Mouse (Mus musculus): ENCODE measurements around the gene Hoxb9. TPM values are rescaled to one million over a fixed set of nuclear protein-coding genes. Genes with fewer than 3 reads are reported as not detected.

The Hoxb9 gene
- polyA plus RNA-seq, 1 experiment from 2014 or later = 0.06 TPM

DNA sequence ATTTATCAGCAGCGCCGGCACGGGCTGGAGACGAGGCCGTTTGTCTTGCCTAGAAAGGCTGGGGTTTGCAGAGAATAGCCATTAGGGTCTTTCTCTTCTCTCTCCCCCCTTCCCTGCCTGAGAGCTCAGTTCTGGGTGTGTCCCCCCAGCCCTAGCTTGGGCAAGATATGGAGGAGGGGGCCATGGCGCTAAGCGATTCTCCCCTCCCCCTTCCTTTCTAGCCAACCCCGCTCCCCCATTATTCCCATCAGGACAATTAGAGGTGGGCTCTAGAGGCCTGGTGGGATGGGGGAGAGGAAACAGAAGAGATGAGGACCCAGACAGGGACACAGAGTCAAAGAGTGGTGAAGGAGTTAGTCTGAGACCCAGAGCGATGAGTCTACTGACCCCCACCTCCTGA, 16.2 kb downstream of the Hoxb9 start:
- Histone ChIP-seq H3K9ac (no peak overlapping the region), H3K4me3 (0 out of 2 replicates have a peak overlapping the region, but pooled peaks have one; percentile 15), H3K4me1 (replicated peaks) (peaks cover 30% of the 10 kb centered on the region), H3K36me3 (no peaks in the 10 kb centered on the region), H3K27me3 (replicated peaks) (peaks cover 97% of the 10 kb centered on the region), H3K27ac (ENCODE audit: poor library complexity, severe bottlenecking) (no peak overlapping the region), H3K4me2 (no peak overlapping the region), H3K9me3 (replicated peaks) (no peaks in the 10 kb centered on the region)
- ATAC-seq (ENCODE audit: insufficient number of reproducible peaks, low FRiP score) = no peak
- WGBS = 2% methylated on average over 9 of the region's 9 CpGs

DNA sequence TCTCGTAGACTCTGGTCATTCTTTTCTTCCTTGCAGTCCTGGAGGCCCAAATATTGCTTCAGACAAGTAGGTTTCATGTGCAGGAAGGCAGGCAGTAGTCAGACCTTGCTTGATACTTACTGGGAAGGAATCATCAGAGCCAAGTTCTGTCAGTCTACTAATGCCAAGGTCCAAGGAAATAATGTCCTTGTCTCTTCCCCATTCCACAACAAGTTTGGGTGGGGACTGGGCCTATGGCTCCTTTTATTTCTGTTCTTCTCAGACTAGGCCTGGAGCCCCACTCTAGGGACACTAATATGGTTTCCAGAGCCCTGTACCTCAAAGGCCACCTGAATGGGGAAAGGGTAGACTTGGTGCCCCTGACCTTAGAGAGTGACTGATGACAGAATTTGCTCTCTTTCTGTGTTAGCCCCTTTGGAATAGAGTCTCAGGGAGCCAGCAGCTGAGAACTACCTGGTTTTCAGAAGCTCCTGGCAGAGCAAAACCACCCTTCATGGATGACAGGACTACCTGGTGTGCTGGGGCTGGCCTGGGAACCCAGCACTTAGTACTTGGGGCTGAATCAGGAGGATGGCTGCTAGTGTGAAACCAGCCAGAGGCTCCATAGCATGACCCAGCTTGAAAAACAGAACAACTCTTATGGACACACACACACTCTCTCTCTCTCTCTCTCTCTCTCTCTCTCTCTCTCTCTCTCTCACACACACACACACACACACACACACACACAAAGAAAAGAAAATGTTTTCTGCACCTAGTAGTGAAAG, 17.4 kb downstream of the Hoxb9 start:
- Histone ChIP-seq H3K4me3 (no peak overlapping the region), H3K9me3 (replicated peaks) (no peaks in the 10 kb centered on the region), H3K9ac (no peak overlapping the region), H3K27ac (ENCODE audit: poor library complexity, severe bottlenecking) (no peak overlapping the region), H3K4me1 (replicated peaks) (peaks cover 30% of the 10 kb centered on the region), H3K27me3 (replicated peaks) (peaks cover 97% of the 10 kb centered on the region), H3K4me2 (no peak overlapping the region), H3K36me3 (no peaks in the 10 kb centered on the region)
- no peak for ATAC-seq (ENCODE audit: insufficient number of reproducible peaks, low FRiP score)
- WGBS = 8% methylated on average over 1 of the region's 1 CpGs

DNA sequence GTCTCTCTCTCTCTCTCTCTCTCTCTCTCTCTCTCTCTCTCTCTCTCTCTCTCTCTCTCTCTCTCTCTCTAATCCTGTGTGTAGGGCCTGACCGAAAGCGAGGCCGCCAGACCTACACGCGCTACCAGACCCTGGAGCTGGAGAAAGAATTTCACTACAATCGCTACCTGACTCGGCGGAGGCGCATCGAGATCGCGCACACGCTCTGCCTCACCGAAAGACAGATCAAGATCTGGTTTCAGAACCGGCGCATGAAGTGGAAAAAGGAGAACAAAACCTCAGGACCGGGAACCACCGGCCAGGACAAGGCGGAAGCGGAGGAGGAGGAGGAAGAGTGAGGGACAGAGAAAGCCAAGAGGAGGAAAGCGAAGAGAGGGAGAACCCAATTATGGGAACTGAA, 18.0 kb downstream of the Hoxb9 start:
- Histone ChIP-seq H3K4me3 (no peak overlapping the region), H3K27ac (ENCODE audit: poor library complexity, severe bottlenecking) (no peak overlapping the region), H3K9ac (no peak overlapping the region), H3K4me2 (no peak overlapping the region), H3K9me3 (replicated peaks) (no peaks in the 10 kb centered on the region), H3K27me3 (replicated peaks) (peaks cover 97% of the 10 kb centered on the region), H3K36me3 (no peaks in the 10 kb centered on the region), H3K4me1 (replicated peaks) (peaks cover 23% of the 10 kb centered on the region)
- whole genome bisulfite sequencing = 3% methylated on average over 21 of the region's 21 CpGs
- ATAC-seq (ENCODE audit: insufficient number of reproducible peaks, low FRiP score) = no peak

DNA sequence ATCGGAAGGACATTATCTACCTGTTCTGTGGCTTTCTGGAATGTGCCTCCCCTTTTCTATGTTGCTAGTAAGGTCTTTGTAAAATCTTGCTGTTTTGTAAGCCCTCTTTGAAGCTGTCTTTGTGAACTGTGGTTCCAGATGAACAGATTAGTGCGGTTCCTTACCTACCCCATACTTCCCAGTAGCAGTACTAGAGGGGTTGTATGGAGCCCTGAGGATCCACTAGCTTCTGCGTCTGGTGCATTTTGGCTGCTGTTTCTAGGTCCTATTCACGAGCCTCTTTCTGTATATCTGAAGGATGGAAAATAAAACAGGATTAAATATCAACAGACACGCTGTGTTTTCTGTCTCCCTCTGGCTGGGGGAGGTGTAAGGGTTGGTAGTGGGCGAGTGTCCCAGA, 18.6 kb downstream of the Hoxb9 start:
- Histone ChIP-seq H3K36me3 (no peaks in the 10 kb centered on the region), H3K4me1 (replicated peaks) (peaks cover 20% of the 10 kb centered on the region), H3K9ac (no peak overlapping the region), H3K27ac (ENCODE audit: poor library complexity, severe bottlenecking) (no peak overlapping the region), H3K27me3 (replicated peaks) (peaks cover 97% of the 10 kb centered on the region), H3K4me2 (no peak overlapping the region), H3K9me3 (replicated peaks) (no peaks in the 10 kb centered on the region), H3K4me3 (no peak overlapping the region)
- 10% methylated on average over 6 of the region's 6 CpGs for WGBS
- no peak for ATAC-seq (ENCODE audit: insufficient number of reproducible peaks, low FRiP score)

DNA sequence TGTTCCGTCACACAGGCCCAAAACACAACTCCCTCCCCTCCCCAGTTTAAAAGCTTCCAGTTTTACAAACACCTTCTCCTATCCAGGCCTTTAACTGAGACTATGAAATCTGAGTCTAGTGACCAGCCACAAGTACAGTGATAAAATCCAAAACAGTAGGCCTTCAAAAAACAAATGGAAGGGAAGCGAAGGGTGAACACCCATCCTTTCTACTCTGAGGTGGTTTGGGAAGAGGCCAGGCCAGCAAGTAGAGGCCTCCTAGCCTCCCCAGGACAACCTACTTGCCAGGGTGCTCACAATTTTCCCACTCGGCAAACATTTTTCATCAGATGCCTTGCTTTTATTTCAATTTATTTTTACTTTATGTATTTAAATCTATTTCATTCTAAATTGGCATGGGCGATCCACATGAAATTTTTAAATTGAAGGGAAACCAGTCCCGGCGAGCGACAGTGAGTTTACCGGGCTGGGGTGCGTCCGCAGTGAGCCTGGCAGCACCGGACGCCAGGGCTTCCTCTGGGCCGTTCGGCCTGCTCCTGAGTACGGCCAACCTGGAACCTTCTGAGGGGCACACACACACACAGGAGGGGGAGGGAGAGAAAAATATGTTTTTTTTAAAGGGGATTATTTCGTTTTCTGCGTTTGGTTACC, 19.6 kb downstream of the Hoxb9 start:
- no peak overlapping the region for H3K9ac ChIP-seq
- no peak overlapping the region for H3K4me3 ChIP-seq
- H3K27ac ChIP-seq (ENCODE audit: poor library complexity, severe bottlenecking) = no peak overlapping the region
- H3K4me2 ChIP-seq = no peak overlapping the region
- 5% methylated on average over 17 of the region's 17 CpGs for WGBS
- ATAC-seq (ENCODE audit: insufficient number of reproducible peaks, low FRiP score) = no peak
- peaks cover 96% of the 10 kb centered on the region for H3K27me3 ChIP-seq (replicated peaks)
- peaks cover 17% of the 10 kb centered on the region for H3K4me1 ChIP-seq (replicated peaks)
- no peaks in the 10 kb centered on the region for H3K9me3 ChIP-seq (replicated peaks)
- H3K36me3 ChIP-seq = no peaks in the 10 kb centered on the region

DNA sequence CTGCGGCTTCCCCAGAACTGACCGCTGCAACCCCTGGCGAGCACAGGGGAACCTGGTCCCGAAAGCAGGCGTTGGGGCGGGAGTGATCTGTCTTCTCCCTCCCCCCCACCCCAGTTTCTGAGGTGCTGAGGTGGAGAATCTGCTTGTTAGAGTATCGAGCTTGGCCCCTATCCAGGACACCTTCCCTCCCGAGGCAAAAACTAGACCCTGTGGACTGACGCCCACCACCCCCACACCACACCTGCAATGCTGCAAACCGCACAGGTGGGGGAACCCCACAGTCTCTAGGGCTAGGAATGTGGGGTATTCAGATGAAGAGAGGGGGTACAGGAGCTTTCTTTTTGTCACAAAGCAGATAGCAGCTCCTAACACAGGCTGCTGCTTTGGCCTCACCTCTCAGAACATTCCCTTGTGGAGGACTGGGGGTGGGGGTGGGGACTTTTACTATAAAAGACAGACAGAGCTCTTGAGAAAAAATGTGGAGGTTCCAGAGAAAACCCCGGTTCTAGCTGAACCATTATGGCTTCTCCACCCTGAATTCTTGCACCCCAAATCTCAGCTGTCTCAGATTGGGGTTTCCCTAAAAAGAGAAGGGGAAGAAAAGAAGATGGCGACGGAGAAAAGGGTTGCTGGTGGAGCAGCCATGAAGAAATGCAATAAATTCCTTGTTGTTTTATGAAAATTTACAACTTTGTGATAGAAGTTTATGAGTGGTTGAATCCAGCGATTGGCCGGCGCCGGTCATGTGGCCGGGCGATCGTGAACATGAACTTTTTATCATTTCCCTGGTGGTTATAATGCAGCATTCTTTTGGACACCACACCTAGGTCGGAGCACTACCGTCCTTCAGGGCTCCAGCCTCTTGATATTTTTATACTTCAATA, 20.7 kb downstream of the Hoxb9 start, which contains the start of gene Hoxb6:
TSS of gene Hoxb6 (plus strand) at position 796 of the 884 bp plus-strand sequence.
- 2% methylated on average over 22 of the region's 22 CpGs for WGBS
- ATAC-seq (ENCODE audit: insufficient number of reproducible peaks, low FRiP score) = no peak
- H3K9me3 ChIP-seq (replicated peaks) = no peaks in the 10 kb centered on the region
- no peak within 1 kb of the TSS for H3K4me3 ChIP-seq
- no peak within 1 kb of the TSS for H3K4me2 ChIP-seq
- H3K9ac ChIP-seq = no peak within 1 kb of the TSS
- H3K27ac ChIP-seq (ENCODE audit: poor library complexity, severe bottlenecking) = no peak within 1 kb of the TSS
- H3K36me3 ChIP-seq = no peaks in the 10 kb centered on the region
- H3K4me1 ChIP-seq (replicated peaks) = peaks cover 8% of the 10 kb centered on the region
- peaks cover 96% of the 10 kb centered on the region for H3K27me3 ChIP-seq (replicated peaks)

DNA sequence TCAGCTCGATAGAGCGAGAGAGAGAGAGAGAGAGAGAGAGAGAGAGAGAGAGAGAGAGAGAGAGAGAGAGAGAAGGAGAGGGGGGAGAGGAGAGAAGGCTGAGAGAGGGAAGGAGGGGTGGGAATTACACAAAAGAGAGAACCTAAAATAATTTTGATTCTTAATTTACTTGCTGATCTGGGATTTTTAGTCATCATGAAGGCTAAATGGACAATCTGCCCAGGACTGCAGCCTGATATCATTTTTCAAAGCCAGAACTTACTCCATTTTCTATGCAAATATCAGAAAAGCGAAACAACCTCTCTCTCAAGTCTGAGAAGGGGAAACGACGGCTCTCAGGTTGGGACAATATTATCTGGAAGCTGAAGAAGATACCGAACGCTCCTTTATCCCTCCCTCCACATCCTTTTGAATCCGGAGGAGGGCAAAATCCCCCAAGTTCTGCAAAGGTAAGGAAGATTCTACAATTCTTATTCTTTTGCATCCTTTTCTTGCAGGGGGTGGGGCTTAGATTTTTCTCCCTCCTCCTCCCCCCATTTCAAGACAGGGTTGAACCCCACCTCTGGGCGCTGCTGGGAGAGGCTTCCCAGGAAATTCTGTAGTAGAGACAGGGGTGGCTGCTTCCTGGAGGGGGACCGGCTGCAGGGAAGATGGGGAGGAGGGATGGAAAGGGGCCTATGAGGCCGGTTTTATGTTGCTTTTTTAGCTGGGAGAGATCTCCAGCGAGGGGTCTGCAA, 21.5 kb downstream of the Hoxb9 start:
- Histone ChIP-seq H3K9me3 (replicated peaks) (no peaks in the 10 kb centered on the region), H3K4me3 (no peak overlapping the region), H3K36me3 (no peaks in the 10 kb centered on the region), H3K27ac (ENCODE audit: poor library complexity, severe bottlenecking) (no peak overlapping the region), H3K4me1 (replicated peaks) (0 out of 2 replicates have a peak, but pooled peaks cover 4% of the 10 kb centered on the region), H3K27me3 (replicated peaks) (peaks cover 96% of the 10 kb centered on the region), H3K4me2 (no peak overlapping the region), H3K9ac (no peak overlapping the region)
- no peak for ATAC-seq (ENCODE audit: insufficient number of reproducible peaks, low FRiP score)
- under 1% methylated on average over 12 of the region's 12 CpGs for WGBS

DNA sequence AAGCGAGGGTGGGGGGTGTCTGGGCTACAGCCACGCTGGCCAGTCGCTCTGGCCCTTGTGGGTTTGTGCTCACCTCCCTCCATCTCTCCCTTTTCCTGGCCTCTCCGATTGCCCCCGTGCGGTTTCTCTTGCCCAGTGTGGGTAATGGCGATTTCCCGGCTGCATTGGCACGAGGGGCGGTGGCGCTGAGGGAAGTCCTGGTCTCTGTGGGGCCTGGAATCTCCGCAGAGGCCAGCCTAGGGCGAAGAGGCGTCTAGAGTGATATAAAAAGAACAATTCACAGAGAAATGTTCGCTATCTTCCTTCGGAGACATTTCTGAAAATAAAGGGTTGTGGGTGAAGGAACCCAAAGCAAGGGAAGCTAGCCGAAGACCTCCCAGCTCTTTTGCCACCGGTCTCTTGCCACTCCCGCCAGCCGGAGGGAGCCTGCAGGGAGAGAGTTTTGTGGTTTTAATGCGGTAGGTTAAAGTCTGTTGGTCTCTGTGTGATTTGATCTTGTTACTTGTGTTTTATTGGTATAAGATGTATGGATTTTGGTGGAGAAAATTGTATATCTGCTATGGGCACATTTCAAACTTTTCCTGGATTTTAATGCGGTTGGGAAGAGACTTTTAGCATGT, 22.2 kb downstream of the Hoxb9 start:
- H3K4me2 ChIP-seq = no peak overlapping the region
- no peak overlapping the region for H3K9ac ChIP-seq
- under 1% methylated on average over 22 of the region's 22 CpGs for WGBS
- peaks cover 96% of the 10 kb centered on the region for H3K27me3 ChIP-seq (replicated peaks)
- 0 out of 2 replicates have a peak, but pooled peaks cover 4% of the 10 kb centered on the region for H3K4me1 ChIP-seq (replicated peaks)
- ATAC-seq (ENCODE audit: insufficient number of reproducible peaks, low FRiP score) = no peak
- H3K27ac ChIP-seq (ENCODE audit: poor library complexity, severe bottlenecking) = no peak overlapping the region
- H3K9me3 ChIP-seq (replicated peaks) = no peaks in the 10 kb centered on the region
- no peaks in the 10 kb centered on the region for H3K36me3 ChIP-seq
- H3K4me3 ChIP-seq = no peak overlapping the region

DNA sequence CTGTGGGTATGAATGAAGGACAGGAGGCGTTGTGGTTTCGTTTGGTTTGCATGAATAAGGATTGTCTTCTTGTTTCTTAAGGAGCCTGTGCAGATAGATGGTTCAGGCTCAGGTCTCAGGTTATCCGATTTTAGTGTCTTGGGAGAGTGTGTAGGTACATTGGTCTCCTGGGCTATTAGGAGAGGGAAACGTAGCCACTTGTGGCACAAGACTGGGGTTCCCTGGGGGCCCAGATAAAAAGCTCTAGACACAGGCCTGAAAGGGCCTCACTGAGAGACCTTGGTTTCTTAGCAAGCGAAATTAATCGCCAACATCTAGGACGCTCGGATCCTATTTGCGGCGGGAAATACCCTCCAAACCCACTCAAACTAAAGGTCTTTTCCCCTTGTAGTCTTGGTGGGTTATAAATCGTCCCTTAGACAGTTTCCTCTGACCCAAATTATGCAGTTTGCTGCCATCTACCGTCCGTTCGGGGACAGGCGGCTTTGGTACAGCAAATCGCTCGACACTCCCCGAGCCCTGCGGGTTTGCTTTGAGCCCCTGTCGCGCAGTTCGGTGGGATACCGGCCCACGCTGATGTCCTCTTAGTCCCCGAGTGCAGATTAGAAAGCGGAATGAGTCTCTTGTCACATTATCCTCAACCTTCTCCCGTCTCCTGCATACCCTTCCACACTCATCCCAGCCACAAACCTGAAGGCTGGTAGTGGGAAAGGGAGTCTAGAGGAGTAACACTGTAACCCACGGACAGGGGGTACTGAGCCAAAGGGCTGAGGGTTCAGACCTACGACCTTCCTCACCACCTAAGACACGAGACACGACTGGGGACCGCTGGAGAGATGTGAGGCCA, 23.2 kb downstream of the Hoxb9 start:
- 1% methylated on average over 32 of the region's 32 CpGs for WGBS
- Histone ChIP-seq H3K27me3 (replicated peaks) (peaks cover 96% of the 10 kb centered on the region), H3K9ac (no peak overlapping the region), H3K4me2 (no peak overlapping the region), H3K27ac (ENCODE audit: poor library complexity, severe bottlenecking) (no peak overlapping the region), H3K4me3 (no peak overlapping the region), H3K9me3 (replicated peaks) (no peaks in the 10 kb centered on the region), H3K36me3 (no peaks in the 10 kb centered on the region), H3K4me1 (replicated peaks) (peaks cover 10% of the 10 kb centered on the region)
- ATAC-seq (ENCODE audit: insufficient number of reproducible peaks, low FRiP score) = 0 out of 2 replicates have a peak, but pooled peaks have one; percentile 29

Data from heart, embryonic 12.5 days (tissue).